Mouse (Mus musculus) E14TG2a.4 (cell line): ENCODE measurements around the gene Ccdc157.

Source experiments
- CTCF ChIP-seq: conservative IDR thresholded peaks from 2 replicates; pipeline ENCODE4 v1.5.1; 2014; ENCODE audit warnings: low read length
- NANOG ChIP-seq: IDR thresholded peaks from 2 replicates; pipeline ENCODE4 v1.6.1; 2014; ENCODE audit warnings: borderline replicate concordance, low read length, mixed read lengths
- POU5F1 ChIP-seq: IDR thresholded peaks from 2 replicates; pipeline ENCODE4 v1.6.1; 2014; ENCODE audit warnings: low read length, borderline replicate concordance

DNA sequence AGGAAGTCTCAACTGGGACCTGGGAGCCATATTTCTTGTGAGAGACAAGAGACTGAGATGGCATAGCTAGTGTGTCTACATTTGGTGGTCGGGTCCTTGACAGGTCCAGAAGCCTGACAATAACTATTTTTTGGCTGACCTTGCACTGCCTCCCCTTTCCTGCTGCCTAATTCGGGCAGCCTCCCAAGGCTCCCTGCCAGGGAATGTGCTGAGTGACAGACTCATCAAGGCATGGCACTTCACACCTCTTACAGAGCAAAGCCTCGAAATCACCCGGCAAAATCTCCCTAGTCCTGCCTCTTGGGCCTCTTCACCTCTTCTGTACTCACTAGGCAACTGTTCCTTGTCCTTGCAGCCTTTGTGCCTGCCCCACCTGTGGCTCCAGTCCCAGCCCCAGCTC lies 17.6 kb upstream of the Ccdc157 start:
- TF ChIP-seq CTCF (no peak), POU5F1 (no peak), NANOG (no peak)
